Mouse (Mus musculus) kidney, postnatal 36 days (tissue): ENCODE results near the gene Bbip1.
"Not testable (repeated sequence)": the region's sequence is repeated elsewhere in the genome, so short reads cannot be mapped to it uniquely, and the experiment has no call there.

ENCODE experiments used
- DNase-seq, 2 experiments: peaks; one replicate each; pipeline ENCODE4 v3.0.0; 2021 to 2022; ENCODE audit warnings: mixed read lengths in 2 of 2

Bbip1 gene

GRCm38 (mm10) chr19:53943802-53944785 lies at the start of gene Bbip1, which contains the start of gene Shoc2:
Gene Bbip1, minus strand, starts transcription at chr19:53944627.
Gene Shoc2, plus strand, starts transcription at chr19:53944306.
- DNase-seq: peak; percentile 100

DNA sequence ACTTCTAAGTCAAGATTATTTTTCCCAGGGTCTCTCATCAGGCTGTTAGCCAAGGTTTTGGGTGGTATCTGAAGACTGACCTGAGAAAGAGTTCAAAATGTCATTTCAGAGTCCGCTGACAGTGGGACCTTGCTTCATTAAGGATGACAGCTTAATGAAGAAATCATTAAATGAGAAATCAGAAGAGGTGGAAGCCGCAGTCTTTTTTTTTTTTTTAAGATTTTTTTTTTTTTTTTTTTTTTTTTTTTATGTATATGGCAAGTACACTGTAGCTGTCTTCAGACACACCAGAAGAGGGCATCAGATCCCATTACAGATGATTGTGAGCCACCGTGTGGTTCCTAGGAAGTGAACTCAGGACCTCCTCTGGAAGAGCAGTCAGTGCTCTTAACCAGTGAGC lies 49.4 kb upstream of the Bbip1 start:
- no peak for DNase-seq

- DNase-seq: no peak
Observed at GRCm38 (mm10) chr19:53990538-53990937, 46.1 kb upstream of the Bbip1 start.

GRCm38 (mm10) chr19:53984628-53985027 lies 40.2 kb upstream of the Bbip1 start:
- no peak for DNase-seq

DNA sequence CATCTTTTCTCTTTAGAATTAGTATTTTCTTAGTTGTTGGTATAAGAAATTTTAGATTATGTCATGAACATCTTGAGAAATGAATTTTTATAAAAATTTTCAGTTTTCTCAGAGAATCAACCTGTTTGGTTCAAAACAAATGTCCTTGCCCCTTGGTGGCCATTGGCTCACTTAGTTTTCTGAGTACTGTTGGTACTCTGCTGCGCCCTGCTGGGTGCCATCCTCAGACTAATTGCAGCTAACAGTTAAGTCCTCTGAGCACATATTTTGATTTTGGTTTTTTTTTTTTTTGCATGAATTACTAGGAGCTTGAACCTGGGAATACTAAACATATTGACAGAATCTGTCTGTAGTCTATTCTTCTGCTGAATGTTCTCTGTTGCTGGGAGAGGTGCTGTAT lies 38.9 kb upstream of the Bbip1 start:
- DNase-seq: peak; percentile 8 to 55

DNA sequence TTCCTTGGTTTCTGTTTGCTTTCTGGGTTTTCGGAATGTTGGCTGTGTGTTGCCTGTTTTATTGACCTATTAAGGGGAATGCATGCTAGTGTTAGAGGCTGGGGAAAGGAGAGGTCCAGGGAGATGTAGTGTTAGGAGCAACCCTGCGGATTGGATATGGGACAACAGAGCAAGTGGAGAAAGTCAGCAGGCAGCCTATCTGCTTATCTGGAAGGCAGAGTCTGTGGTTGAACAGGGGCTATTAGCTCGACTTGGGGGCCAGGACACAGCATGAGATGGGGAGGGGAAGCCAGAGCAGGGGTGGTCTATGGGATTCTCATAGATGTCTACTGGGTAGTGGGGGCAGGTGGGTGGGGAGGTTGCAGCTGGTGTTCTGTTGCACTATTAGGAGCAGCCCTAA lies 37.6 kb upstream of the Bbip1 start:
- no peak for DNase-seq

- no peak for DNase-seq
Observed at GRCm38 (mm10) chr19:53973656-53974055, 29.2 kb upstream of the Bbip1 start.

DNA sequence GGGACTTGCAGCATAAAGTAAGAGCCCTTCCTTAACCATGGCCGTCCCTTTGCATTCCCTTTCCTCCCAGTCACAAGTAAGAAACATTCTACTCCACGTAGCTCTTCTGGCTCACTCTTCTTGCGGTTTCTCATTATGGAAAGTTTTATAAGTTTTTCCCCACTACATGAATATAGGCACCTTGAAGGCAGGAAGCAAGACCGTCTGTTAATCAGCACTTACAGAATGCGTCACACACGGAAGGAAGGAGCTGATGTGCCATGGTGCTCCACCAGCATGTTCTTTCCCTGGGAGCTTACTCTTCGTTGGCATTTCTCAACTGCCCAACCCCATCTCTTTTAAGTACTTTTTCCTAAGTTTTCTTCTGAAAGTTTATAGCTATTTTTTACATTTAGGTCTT lies 27.5 kb upstream of the Bbip1 start:
- no peak for DNase-seq

GRCm38 (mm10) chr19:53969226-53969625 lies 24.8 kb upstream of the Bbip1 start:
- DNase-seq: no peak

DNA sequence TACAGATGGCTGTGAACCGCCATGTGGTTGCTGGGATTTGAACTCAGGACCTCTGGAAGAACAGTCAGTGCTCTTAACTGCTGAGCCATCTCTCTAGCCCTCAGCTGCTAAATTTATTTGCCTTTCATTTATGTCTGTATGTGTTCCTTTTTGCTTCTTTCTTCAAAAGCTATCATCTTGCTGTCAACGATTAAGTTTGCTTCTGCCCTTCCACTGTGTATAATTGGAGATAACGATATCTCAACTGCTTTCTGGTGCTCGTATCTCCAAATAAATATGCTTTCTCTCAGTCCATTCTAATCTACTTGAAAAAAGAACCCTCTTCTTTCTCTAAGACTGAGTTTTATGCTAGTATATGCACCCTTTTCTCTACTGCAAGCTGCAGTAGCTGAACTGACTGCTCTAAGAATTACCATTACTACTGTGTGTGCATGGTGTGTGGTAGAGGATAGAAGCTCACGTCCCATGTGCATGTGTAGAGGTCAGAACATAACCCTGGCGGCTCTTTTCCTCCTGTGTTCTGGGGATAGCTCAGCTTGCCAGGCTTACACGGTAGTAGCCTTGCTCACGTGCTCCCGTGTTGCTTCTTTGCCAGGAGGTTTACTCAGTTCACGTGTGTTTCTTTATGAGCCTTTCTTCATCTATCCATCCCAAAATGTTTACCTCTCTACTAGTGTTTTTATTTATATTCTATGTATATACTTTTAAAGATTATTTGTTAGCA lies 20.6 kb upstream of the Bbip1 start:
- DNase-seq: no peak

GRCm38 (mm10) chr19:53964347-53964746 lies 19.9 kb upstream of the Bbip1 start:
- not testable (repeated sequence) for DNase-seq

DNA sequence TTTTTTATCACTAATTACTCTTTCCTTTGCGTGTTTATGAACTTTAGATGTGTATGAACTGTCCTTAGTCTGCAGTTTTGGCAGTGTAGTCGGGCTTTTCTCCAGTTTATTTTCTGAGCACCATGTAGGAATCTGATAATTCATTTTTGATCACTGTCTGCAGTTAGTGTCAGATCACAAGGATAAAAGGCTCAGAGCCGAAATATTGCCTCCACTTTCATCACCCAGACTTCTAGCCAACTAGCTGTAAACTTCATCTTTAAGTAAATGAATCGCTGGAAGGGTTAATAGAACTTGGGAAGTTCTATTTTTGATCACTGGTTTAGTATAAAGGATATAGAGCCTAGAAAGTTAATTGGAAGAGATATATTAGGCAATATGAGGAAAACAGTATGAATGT lies 18.1 kb upstream of the Bbip1 start:
- no peak for DNase-seq

GRCm38 (mm10) chr19:53957513-53957912 lies 13.1 kb upstream of the Bbip1 start:
- no peak for DNase-seq

- DNase-seq: peak; percentile 29 to 56
Observed at GRCm38 (mm10) chr19:53945171-53946042, 980 bp upstream of the Bbip1 start.

DNA sequence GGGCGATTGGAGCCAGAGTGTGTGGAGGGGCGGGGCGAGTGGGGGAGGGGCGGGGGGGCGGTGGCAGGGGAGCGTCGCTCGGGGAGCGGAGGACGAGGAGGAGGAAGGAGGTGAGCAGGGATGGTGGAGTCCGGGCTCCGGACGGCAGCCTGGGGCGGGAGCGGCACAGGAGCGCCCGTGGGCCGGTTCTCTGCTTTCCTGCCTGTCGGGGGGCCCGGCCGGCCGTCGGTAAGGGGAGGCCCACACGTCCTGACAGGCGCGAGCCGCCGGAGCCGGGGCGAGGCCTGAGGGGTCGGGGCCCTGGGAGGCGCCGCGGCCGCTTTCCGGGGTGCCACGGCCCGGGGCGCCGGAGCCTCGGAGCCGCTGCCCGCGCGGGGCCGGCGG lies 351 bp upstream of the Bbip1 start:
- DNase-seq: no peak

DNA sequence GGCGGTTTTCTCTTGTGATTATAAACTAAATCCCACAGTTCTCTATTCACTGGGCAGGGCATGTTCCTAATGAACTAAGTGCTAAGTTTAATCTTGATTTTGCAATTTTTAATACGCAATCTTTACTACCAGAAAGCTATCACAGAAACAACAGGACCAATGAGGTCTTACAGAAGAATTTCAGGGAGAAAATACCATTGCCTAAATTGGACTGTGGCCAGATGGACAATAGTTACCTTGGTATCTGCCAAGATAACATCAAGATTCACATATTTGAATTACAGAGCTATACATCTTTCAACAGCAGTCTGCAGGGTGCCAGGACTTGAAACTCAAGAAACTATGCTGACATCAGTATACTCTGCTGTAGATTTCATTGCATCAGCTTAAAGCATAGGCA lies 2.1 kb downstream of the Bbip1 start:
- no peak for DNase-seq

GRCm38 (mm10) chr19:53941139-53941538 lies 3.3 kb downstream of the Bbip1 start:
- no peak for DNase-seq

- no peak for DNase-seq
Observed at GRCm38 (mm10) chr19:53939467-53939866, 5.0 kb downstream of the Bbip1 start.

GRCm38 (mm10) chr19:53934046-53934445 lies 10.4 kb downstream of the Bbip1 start:
- DNase-seq: no peak

DNA sequence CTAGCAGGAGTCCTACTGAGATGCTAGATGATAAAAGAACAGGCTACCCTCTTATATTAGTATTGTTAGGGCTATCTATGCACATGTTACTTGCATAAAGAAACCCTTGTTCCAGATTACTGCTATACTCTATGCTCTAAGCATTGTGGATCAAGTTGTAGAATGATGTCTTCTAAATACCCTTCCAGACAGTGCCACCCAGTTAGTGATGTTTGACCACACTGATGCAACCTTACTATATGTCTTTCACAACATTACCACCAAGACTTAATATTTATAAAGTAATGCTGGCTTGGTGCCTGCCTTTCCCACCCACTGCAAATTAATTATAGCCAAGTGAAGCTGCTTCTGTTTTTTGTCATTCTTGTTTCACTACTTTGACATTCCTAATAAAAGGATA lies 11.4 kb downstream of the Bbip1 start:
- DNase-seq: no peak

- no peak for DNase-seq
Observed at GRCm38 (mm10) chr19:53929218-53929617, 15.2 kb downstream of the Bbip1 start.

GRCm38 (mm10) chr19:53926705-53927104 lies 17.7 kb downstream of the Bbip1 start:
- DNase-seq: no peak

DNA sequence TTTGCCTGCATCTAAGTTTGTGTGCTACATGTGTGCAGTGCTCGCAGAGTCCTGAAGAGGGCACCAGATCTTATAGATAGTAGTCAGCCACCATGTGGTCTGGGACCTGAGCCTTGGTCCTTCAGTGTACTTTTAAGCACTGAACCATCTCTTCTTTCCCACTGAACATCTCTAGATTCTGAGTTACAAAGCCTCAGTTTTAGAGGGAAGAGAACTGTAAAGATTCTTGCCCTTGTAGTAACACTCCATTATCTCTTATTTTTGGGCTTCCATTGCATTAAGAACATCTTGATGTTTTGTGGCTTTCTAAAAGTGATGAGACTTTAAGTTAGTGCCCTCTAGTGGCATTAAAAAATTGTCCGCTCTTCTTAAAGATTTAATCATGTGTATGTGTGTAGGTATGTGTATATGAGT lies 19.1 kb downstream of the Bbip1 start:
- DNase-seq: peak; percentile 24 to 52
